Mouse (Mus musculus) CD8-positive naive resting alpha-beta T cell, adult 2 months (primary cell): ENCODE results near the gene Cnep1r1.

Source experiments
- DNase-seq, 2 experiments: peaks; one replicate each; pipeline ENCODE4 v3.0.0; 2022; ENCODE audit warnings: low read depth in 2 of 2, low spot score in 2 of 2

Cnep1r1 gene

GRCm38 (mm10) chr8:88118456-88119036, at the start of gene Cnep1r1:
Gene Cnep1r1, plus strand, starts transcription at chr8:88118769.
- peak; percentile 98 for DNase-seq

GRCm38 (mm10) chr8:88082183-88082582, 36.4 kb upstream of the Cnep1r1 start:
- no peak for DNase-seq

GRCm38 (mm10) chr8:88088006-88088405, 30.6 kb upstream of the Cnep1r1 start:
- DNase-seq: no peak

- DNase-seq: no peak
Measured at GRCm38 (mm10) chr8:88091661-88092060, 26.9 kb upstream of the Cnep1r1 start.

- DNase-seq: no peak
Measured at GRCm38 (mm10) chr8:88093367-88093766, 25.2 kb upstream of the Cnep1r1 start.

- DNase-seq: no peak
Measured at GRCm38 (mm10) chr8:88098856-88099255, 19.7 kb upstream of the Cnep1r1 start.

- DNase-seq: peak; percentile 2 to 9
Measured at GRCm38 (mm10) chr8:88099526-88099925, 19.0 kb upstream of the Cnep1r1 start.

GRCm38 (mm10) chr8:88109241-88109640, 9.3 kb upstream of the Cnep1r1 start:
- no peak for DNase-seq

- DNase-seq: no peak
Measured at GRCm38 (mm10) chr8:88119076-88119475, 507 bp downstream of the Cnep1r1 start.

- DNase-seq: no peak
Measured at GRCm38 (mm10) chr8:88124850-88125249, 6.3 kb downstream of the Cnep1r1 start.

- DNase-seq: no peak
Measured at GRCm38 (mm10) chr8:88129397-88129796, 10.8 kb downstream of the Cnep1r1 start.

- no peak for DNase-seq
Measured at GRCm38 (mm10) chr8:88130754-88131317, 12.3 kb downstream of the Cnep1r1 start.

- peak; percentile 70 to 76 for DNase-seq
Measured at GRCm38 (mm10) chr8:88137748-88138484, 19.3 kb downstream of the Cnep1r1 start, which contains the start of gene Heatr3. Gene Heatr3, plus strand, starts transcription at chr8:88137855.

- peak in 1 of 2 experiments; percentile 13 for DNase-seq
Measured at GRCm38 (mm10) chr8:88139256-88139655, 20.7 kb downstream of the Cnep1r1 start.

GRCm38 (mm10) chr8:88141629-88142028, 23.1 kb downstream of the Cnep1r1 start:
- DNase-seq: no peak

GRCm38 (mm10) chr8:88144041-88144440, 25.5 kb downstream of the Cnep1r1 start:
- no peak for DNase-seq

- no peak for DNase-seq
Measured at GRCm38 (mm10) chr8:88150910-88151371, 32.4 kb downstream of the Cnep1r1 start.

GRCm38 (mm10) chr8:88160237-88160995, 41.8 kb downstream of the Cnep1r1 start:
- no peak for DNase-seq

- DNase-seq: peak; percentile 66 to 74
Measured at GRCm38 (mm10) chr8:88161439-88161838, 42.9 kb downstream of the Cnep1r1 start.

GRCm38 (mm10) chr8:88175264-88175663, 56.7 kb downstream of the Cnep1r1 start:
- DNase-seq: peak; percentile 42 to 54

- no peak for DNase-seq
Measured at GRCm38 (mm10) chr8:88177291-88177690, 58.7 kb downstream of the Cnep1r1 start.
